Mouse (Mus musculus) E14TG2a.4 (cell line): Measurements from ENCODE around the gene Olfr1274-ps.

Source experiments
- CTCF ChIP-seq: conservative IDR thresholded peaks from 2 replicates; pipeline ENCODE4 v1.5.1; 2014; ENCODE audit warnings: low read length
- NANOG ChIP-seq: IDR thresholded peaks from 2 replicates; pipeline ENCODE4 v1.6.1; 2014; ENCODE audit warnings: borderline replicate concordance, low read length, mixed read lengths

DNA sequence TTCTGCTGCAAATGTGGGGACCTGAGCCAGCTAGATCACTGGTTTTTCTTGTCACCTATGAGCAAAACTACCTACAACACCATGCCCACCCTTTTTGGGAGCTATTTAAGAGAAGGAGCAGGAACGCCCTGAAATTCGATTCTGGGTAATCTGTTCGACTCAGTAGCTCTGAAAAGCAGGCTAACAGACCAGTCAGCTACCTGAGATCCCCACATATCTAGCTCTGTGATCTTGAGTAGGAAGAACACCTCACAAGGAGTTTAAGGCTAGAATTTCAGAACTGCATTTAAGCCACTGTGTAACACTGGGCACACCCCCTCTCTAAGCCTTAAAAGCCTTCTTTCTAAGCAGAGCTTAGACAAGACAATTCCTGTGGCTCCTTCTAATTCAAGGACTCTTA lies 53.9 kb downstream of the Olfr1274-ps start:
- no peak for TF ChIP-seq CTCF
- no peak for TF ChIP-seq NANOG
